Mouse (Mus musculus) megakaryocyte, embryonic 14.5 days (primary cell): ENCODE measurements around the gene Olfr680-ps1.

ENCODE experiments used
- FLI1 ChIP-seq: IDR thresholded peaks from 2 replicates; pipeline ENCODE4 v1.6.1; 2012; ENCODE audit warnings: low read length, inconsistent platforms, mixed read lengths
- GATA1 ChIP-seq: IDR thresholded peaks from 3 replicates; pipeline ENCODE4 v1.6.1; 2012; ENCODE audit warnings: mixed read lengths, low read length, inconsistent platforms, borderline replicate concordance

DNA sequence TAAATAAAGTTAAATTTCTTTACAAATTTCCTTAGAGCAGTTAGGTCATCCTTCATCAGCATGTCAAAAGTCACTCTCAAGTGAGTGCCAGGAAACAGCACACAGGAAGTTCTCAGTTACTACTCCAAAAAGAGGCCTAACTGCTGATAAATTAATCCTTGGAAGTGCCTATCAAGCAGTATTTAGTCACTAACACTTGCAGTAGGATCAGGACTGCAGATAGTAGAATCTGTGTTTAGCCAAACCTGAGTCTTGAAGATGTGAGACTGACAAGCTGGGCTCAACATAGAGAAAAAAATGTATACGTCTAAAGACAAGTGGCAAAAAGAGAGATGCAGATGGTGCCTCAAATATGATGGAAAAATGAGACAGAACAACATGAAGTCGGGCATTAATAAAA is 48.7 kb upstream of the Olfr680-ps1 start:
- no peak for TF ChIP-seq GATA1
- no peak for TF ChIP-seq FLI1
